Mouse (Mus musculus): Measurements from ENCODE around the gene Prf1. TPM values are rescaled to one million over a fixed set of nuclear protein-coding genes. Genes with fewer than 3 reads are reported as not detected.

Gene Prf1
- polyA plus RNA-seq, 1 experiment from 2014 or later = not detected

DNA sequence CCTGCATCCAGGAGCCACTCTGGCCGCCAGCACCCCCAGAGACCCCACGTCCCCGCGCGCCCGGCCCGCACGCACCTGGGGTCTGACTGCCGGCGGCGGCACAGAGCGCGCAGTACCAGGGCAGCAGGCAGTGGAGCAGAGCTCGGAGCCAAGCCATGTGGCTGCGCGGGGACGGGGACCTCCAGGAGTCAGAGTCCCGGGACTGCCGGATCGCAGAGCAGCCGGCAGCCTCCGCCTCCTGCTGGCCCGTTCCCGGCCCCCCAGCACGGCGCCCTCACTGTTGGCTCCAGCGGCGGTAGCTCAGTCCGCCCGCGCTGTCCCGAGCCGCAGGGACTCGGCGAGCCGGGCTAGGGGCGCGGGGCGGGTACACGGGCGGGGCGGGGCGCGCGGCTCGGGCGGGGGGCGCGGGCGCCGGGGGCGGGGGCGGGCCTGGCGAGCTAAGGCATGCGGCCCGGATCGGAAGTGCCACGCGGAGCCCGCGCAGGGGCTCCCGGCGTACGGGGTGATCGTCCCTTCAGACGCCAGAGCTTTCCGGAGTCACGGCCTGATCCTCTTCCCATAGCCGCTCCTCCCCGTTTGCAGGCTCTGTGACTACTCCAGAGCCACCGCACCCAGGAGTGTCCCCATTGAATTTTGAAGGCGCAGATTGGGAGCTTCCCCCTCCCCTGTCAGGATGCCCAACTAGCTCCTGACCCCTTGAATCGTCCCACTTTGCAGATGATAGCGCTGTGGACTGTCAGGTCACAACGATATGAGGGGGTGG is 24.4 kb upstream of the Prf1 start, which contains the start of gene Adamts14:
Adamts14 (minus strand) TSS at position 358 of the 763 bp plus-strand sequence.
- H3K27ac ChIP-seq = peak within 1 kb of the TSS; percentile 57
- peaks cover 20% of the 10 kb centered on the region for H3K4me1 ChIP-seq
- ATAC-seq (ENCODE audit: borderline replicate concordance, extremely low read depth, low FRiP score, low TSS enrichment) = peak; percentile 71
- H3K4me3 ChIP-seq = peak within 1 kb of the TSS; percentile 57
- no peaks in the 10 kb centered on the region for H3K36me3 ChIP-seq
- H3K9me3 ChIP-seq = no peaks in the 10 kb centered on the region
- peaks cover 6% of the 10 kb centered on the region for H3K27me3 ChIP-seq
- peak within 1 kb of the TSS; percentile 97 for H3K4me2 ChIP-seq
- WGBS = under 1% methylated on average over 40 of the region's 75 CpGs
- H3K9ac ChIP-seq = peak within 1 kb of the TSS; percentile 66

- H3K9me3 ChIP-seq = no peaks in the 10 kb centered on the region
- H3K4me2 ChIP-seq = peak overlapping the region; percentile 97
- H3K36me3 ChIP-seq = no peaks in the 10 kb centered on the region
- peaks cover 6% of the 10 kb centered on the region for H3K27me3 ChIP-seq
- H3K9ac ChIP-seq = peak overlapping the region; percentile 66
- peak overlapping the region; percentile 57 for H3K27ac ChIP-seq
- peak overlapping the region; percentile 57 for H3K4me3 ChIP-seq
- H3K4me1 ChIP-seq = peaks cover 20% of the 10 kb centered on the region
- 43% methylated on average over 7 of the region's 7 CpGs for WGBS
- ATAC-seq (ENCODE audit: borderline replicate concordance, extremely low read depth, low FRiP score, low TSS enrichment) = no peak
Measured at GRCm38 (mm10) chr10:61273844-61274215, 23.8 kb upstream of the Prf1 start.

- H3K27me3 ChIP-seq = peaks cover 6% of the 10 kb centered on the region
- H3K4me1 ChIP-seq = peaks cover 20% of the 10 kb centered on the region
- H3K9ac ChIP-seq = no peak overlapping the region
- H3K36me3 ChIP-seq = no peaks in the 10 kb centered on the region
- ATAC-seq (ENCODE audit: borderline replicate concordance, extremely low read depth, low FRiP score, low TSS enrichment) = no peak
- H3K9me3 ChIP-seq = no peaks in the 10 kb centered on the region
- no peak overlapping the region for H3K4me2 ChIP-seq
- H3K27ac ChIP-seq = no peak overlapping the region
- 36% methylated on average over 2 of the region's 2 CpGs for WGBS
- no peak overlapping the region for H3K4me3 ChIP-seq
Measured at GRCm38 (mm10) chr10:61274532-61274931, 23.1 kb upstream of the Prf1 start.

GRCm38 (mm10) chr10:61275669-61276110 is 21.9 kb upstream of the Prf1 start:
- H3K4me1 ChIP-seq = peaks cover 20% of the 10 kb centered on the region
- no peak overlapping the region for H3K9ac ChIP-seq
- WGBS = 2% methylated on average over 5 of the region's 5 CpGs
- peak overlapping the region; percentile 6; the same call in 1 of the 2 replicates for H3K4me2 ChIP-seq
- no peaks in the 10 kb centered on the region for H3K9me3 ChIP-seq
- H3K27ac ChIP-seq = no peak overlapping the region
- 0 out of 2 replicates have a peak, but pooled peaks have one; percentile 19 for ATAC-seq (ENCODE audit: borderline replicate concordance, extremely low read depth, low FRiP score, low TSS enrichment)
- H3K27me3 ChIP-seq = peaks cover 6% of the 10 kb centered on the region; the same call in 1 of the 2 replicates
- no peak overlapping the region for H3K4me3 ChIP-seq
- H3K36me3 ChIP-seq = no peaks in the 10 kb centered on the region

DNA sequence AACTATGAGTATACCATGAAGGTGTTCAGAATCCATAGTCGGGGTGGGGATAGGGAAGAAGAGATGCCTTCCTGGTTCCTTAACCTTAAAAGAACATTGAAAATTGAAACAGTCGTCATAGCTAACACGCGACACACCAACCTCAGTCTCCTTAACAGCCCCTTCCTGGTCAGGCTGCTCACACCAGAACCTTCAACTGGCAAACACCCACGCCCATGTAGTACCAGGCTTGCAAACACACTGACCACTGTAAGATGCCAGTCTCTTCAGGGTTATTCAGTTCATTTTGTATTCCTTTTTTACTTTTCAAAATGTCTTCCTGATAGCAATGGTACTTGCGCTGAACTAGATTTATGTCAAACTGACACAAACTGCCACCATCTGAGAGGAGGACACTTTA is 20.6 kb upstream of the Prf1 start:
- Histone ChIP-seq H3K4me3 (no peak overlapping the region), H3K4me2 (no peak overlapping the region), H3K27me3 (peaks cover 6% of the 10 kb centered on the region; the same call in 1 of the 2 replicates), H3K36me3 (no peaks in the 10 kb centered on the region), H3K9ac (no peak overlapping the region), H3K27ac (no peak overlapping the region), H3K4me1 (peaks cover 16% of the 10 kb centered on the region), H3K9me3 (no peaks in the 10 kb centered on the region)
- 88% methylated on average over 6 of the region's 6 CpGs for WGBS
- no peak for ATAC-seq (ENCODE audit: borderline replicate concordance, extremely low read depth, low FRiP score, low TSS enrichment)

DNA sequence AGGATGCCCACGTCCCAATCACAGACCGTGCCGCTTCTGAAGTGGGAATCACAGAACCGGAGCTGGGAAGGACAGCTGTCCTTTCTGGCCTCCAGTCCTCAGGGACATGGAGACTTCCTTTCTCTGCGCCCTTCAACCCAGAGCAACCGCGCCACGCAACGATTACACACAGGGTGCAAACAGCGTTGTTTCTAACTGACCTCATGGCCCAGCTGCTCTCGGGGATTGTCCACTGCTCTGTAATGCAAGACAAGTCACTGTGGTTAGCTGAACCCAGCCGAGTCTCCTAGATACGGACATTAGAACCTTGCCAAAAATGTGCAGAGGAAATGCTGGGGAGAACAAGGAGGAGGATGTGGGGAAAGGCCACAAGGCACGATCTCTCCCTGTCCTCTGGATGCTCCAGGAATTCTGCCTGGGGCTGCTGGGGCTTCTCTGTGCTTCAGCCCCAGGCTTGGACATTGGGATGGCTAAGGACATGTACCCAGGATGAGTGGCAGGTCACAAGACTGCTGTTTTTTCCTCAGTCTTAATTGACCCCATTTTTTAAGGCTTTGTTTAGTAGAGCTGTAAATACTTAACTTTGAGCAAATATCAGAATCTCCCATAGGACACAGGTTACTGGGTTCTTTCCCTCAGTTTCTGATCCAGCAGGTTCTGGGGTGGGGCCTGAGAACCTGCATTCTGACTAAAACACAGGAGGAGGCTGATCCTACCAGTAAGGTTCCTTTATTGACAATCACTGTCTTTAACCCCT is 19.5 kb upstream of the Prf1 start:
- Histone ChIP-seq H3K4me1 (peaks cover 7% of the 10 kb centered on the region; the same call in 1 of the 2 replicates), H3K4me3 (no peak overlapping the region), H3K27ac (0 out of 2 replicates have a peak overlapping the region, but pooled peaks have one; percentile 7), H3K27me3 (no peaks in the 10 kb centered on the region), H3K9ac (no peak overlapping the region), H3K9me3 (no peaks in the 10 kb centered on the region), H3K36me3 (no peaks in the 10 kb centered on the region), H3K4me2 (no peak overlapping the region)
- WGBS = 48% methylated on average over 14 of the region's 14 CpGs
- ATAC-seq (ENCODE audit: borderline replicate concordance, extremely low read depth, low FRiP score, low TSS enrichment) = no peak

DNA sequence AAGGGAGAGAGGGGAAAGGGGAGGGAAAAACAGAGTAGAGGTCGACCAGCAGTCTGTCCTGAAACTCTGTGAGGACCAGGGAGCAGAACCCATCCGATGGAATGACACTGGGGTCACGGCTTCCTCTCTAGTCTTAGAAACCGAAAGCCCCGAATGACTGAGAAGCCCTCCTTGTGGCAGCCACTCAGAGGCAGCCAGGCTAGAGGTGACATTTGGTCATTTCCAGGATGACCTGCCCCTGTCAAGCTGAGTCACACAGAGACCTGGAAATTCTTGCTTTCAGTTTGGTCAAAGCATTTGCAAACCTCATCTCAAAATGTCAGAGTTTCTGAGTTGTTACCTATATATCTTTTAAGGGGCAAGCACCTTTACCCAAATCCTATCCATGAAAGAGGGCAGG is 16.5 kb upstream of the Prf1 start:
- Histone ChIP-seq H3K4me1 (peaks cover 17% of the 10 kb centered on the region), H3K4me2 (no peak overlapping the region), H3K9me3 (no peaks in the 10 kb centered on the region), H3K36me3 (no peaks in the 10 kb centered on the region), H3K4me3 (no peak overlapping the region), H3K27me3 (no peaks in the 10 kb centered on the region), H3K9ac (no peak overlapping the region), H3K27ac (no peak overlapping the region)
- ATAC-seq (ENCODE audit: borderline replicate concordance, extremely low read depth, low FRiP score, low TSS enrichment) = no peak
- WGBS = 64% methylated on average over 5 of the region's 5 CpGs

DNA sequence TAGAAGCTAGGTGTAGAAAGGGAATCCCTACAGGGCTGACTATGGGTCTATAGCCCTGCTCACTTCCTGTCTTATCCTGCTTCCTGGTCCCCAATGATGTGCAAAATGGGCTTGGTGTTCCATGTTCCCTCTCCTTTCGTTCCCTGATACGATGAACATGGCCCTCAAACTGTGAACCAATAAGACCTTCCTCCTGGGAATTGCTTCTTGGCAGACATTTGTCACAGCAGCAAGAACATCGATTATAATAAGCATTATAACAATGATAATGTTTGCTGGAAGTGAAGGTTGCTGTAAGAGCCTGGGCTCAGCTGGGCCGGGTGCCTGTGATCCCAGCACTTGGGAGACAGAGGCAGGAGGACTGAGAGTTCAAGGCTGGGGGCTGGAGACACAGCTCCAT is 13.3 kb upstream of the Prf1 start:
- no peak overlapping the region for H3K4me3 ChIP-seq
- peaks cover 22% of the 10 kb centered on the region for H3K4me1 ChIP-seq
- no peak overlapping the region for H3K9ac ChIP-seq
- H3K9me3 ChIP-seq = no peaks in the 10 kb centered on the region
- H3K4me2 ChIP-seq = no peak overlapping the region
- H3K27ac ChIP-seq = no peak overlapping the region
- ATAC-seq (ENCODE audit: borderline replicate concordance, extremely low read depth, low FRiP score, low TSS enrichment) = no peak
- no peaks in the 10 kb centered on the region for H3K36me3 ChIP-seq
- 87% methylated on average over 4 of the region's 4 CpGs for WGBS
- H3K27me3 ChIP-seq = no peaks in the 10 kb centered on the region

DNA sequence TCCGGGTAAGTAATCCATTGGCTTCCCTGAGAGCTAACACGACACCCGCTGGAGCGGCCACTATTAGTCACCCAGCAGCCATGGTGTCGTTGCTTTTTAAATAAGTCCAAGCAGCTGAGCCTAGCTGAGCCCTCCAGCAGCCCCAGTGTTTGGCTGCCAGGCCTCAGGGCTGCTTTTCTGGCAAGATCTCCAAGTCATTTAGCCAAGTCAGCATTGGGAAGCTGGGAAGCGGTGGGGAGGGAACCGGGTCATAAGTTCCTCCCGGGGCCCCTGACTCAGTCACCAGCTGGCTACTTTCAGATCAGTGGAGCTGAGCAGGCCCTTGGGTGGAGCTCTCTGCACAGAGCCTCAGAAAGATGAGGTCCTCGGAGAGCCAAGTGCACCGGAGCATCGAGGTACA is 12.4 kb upstream of the Prf1 start:
- no peaks in the 10 kb centered on the region for H3K36me3 ChIP-seq
- no peaks in the 10 kb centered on the region for H3K9me3 ChIP-seq
- no peak overlapping the region for H3K4me2 ChIP-seq
- peak; percentile 78 for ATAC-seq (ENCODE audit: borderline replicate concordance, extremely low read depth, low FRiP score, low TSS enrichment)
- 55% methylated on average over 11 of the region's 11 CpGs for WGBS
- H3K27ac ChIP-seq = peak overlapping the region; percentile 64
- peaks cover 22% of the 10 kb centered on the region for H3K4me1 ChIP-seq
- H3K4me3 ChIP-seq = no peak overlapping the region
- H3K9ac ChIP-seq = no peak overlapping the region
- no peaks in the 10 kb centered on the region for H3K27me3 ChIP-seq

DNA sequence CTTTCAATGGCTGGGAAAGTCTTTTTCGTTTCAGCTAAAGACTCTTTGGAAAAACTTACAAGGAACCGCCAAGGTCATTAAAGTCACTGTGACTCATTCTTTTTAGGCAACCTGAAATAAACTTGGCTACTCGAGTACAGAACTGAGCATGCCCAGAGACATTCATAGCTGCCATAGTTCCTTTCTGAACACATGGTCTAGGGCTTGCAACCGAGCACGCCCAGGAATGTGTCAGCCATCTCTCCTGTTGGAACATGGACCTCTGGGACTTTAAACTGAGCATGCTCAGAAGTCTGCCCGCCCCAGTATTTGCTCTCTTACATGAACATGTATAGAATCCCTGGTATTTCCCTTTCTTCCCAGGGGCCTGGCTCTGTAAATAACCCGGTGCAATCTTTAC is 11.4 kb upstream of the Prf1 start:
- H3K9me3 ChIP-seq = no peaks in the 10 kb centered on the region
- no peaks in the 10 kb centered on the region for H3K36me3 ChIP-seq
- peaks cover 22% of the 10 kb centered on the region for H3K4me1 ChIP-seq
- H3K27me3 ChIP-seq = no peaks in the 10 kb centered on the region
- H3K4me3 ChIP-seq = no peak overlapping the region
- ATAC-seq (ENCODE audit: borderline replicate concordance, extremely low read depth, low FRiP score, low TSS enrichment) = peak; percentile 37; the same call in 1 of the 2 replicates
- no peak overlapping the region for H3K9ac ChIP-seq
- H3K4me2 ChIP-seq = no peak overlapping the region
- WGBS = 47% methylated on average over 7 of the region's 7 CpGs
- H3K27ac ChIP-seq = peak overlapping the region; percentile 44; the same call in 1 of the 2 replicates

DNA sequence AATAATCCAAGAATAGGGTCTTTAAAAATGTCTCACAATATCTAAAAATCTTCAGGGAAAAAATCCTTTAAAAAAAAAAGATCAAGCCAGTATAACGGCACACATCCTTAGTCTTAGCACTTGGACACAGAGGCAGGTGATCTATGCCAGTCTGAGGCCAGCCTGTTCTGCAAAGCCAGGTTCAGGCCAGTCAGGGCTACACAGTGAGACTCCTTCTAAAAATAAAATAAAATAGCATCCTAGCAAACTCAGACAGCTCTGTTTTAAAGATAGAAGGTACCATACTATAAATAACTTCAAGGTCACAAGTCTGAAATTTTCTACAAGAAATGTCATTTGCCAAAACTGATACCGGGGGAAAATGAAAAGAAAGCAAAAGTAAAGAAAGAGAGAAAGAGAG is 7.6 kb upstream of the Prf1 start:
- no peak overlapping the region for H3K27ac ChIP-seq
- H3K4me2 ChIP-seq = no peak overlapping the region
- no peak overlapping the region for H3K4me3 ChIP-seq
- no peaks in the 10 kb centered on the region for H3K27me3 ChIP-seq
- H3K4me1 ChIP-seq = peaks cover 20% of the 10 kb centered on the region
- WGBS = 56% methylated on average over 2 of the region's 2 CpGs
- ATAC-seq (ENCODE audit: borderline replicate concordance, extremely low read depth, low FRiP score, low TSS enrichment) = no peak
- no peaks in the 10 kb centered on the region for H3K9me3 ChIP-seq
- no peaks in the 10 kb centered on the region for H3K36me3 ChIP-seq
- no peak overlapping the region for H3K9ac ChIP-seq

DNA sequence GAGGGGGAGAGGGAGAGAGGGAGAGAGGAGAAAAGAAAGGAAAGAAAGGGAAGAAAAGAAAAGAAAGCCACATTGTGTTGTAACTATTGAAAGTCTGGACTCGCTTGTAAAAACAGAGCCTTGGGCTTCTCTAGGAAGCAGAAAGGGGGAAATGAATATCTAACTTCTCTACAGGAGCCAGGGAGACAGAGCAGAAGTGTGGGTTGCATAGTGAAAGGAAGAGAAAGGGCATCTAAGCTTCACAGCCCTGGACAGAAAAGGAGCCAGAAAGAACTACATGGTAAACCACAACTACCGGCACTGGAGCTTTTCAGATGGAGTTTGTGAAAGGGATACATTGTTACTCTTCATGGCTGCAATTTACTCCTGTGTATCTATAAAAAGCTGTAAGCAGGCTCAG is 7.2 kb upstream of the Prf1 start:
- H3K36me3 ChIP-seq = no peaks in the 10 kb centered on the region
- H3K27me3 ChIP-seq = no peaks in the 10 kb centered on the region
- H3K4me2 ChIP-seq = no peak overlapping the region
- no peak for ATAC-seq (ENCODE audit: borderline replicate concordance, extremely low read depth, low FRiP score, low TSS enrichment)
- H3K4me1 ChIP-seq = peaks cover 15% of the 10 kb centered on the region
- H3K9me3 ChIP-seq = no peaks in the 10 kb centered on the region
- H3K27ac ChIP-seq = no peak overlapping the region
- 78% methylated on average over 2 of the region's 2 CpGs for WGBS
- no peak overlapping the region for H3K4me3 ChIP-seq
- no peak overlapping the region for H3K9ac ChIP-seq

Measured in lung, embryonic 15.5 days (tissue).